Mouse (Mus musculus) testis, adult 2 months (tissue): Measurements from ENCODE around the gene Camk2n1. TPM values are rescaled to one million over a fixed set of nuclear protein-coding genes. Genes with fewer than 3 reads are reported as not detected.

Experiments used
- H3K27ac ChIP-seq: fragments of 200-500 bp; 2 replicates; pipeline ENCODE4 v1.5.1; 2012; ENCODE audit warnings: low read depth, low read length; ENCODE audit not compliant: control insufficient read depth, insufficient read depth
- H3K27me3 ChIP-seq: fragments of 200-500 bp; 2 replicates; pipeline ENCODE4 v1.6.1; 2012; ENCODE audit warnings: mild to moderate bottlenecking, low read length, moderate library complexity; ENCODE audit not compliant: control insufficient read depth, insufficient read depth
- H3K36me3 ChIP-seq: fragments of 200-500 bp; 2 replicates; pipeline ENCODE4 v1.6.1; 2012; ENCODE audit warnings: mild to moderate bottlenecking, low read length; ENCODE audit not compliant: control insufficient read depth, insufficient read depth
- H3K4me1 ChIP-seq: fragments of 200-500 bp; 2 replicates; pipeline ENCODE4 v1.6.1; 2012; ENCODE audit warnings: low read length; ENCODE audit not compliant: control insufficient read depth, insufficient read depth
- H3K4me3 ChIP-seq: fragments of 200-500 bp; 2 replicates; pipeline ENCODE4 v1.5.1; 2012; ENCODE audit warnings: low read depth, mild to moderate bottlenecking, low read length, moderate library complexity, mixed read lengths; ENCODE audit not compliant: control insufficient read depth
- CTCF ChIP-seq: fragments of 200-500 bp; IDR thresholded peaks from 2 replicates; pipeline ENCODE4 v1.5.1; 2012; ENCODE audit warnings: low read depth, mild to moderate bottlenecking, inconsistent platforms, low read length, moderate library complexity; ENCODE audit not compliant: control insufficient read depth, insufficient read depth, insufficient replicate concordance
- POLR2A ChIP-seq: fragments of 200-500 bp; IDR thresholded peaks from 2 replicates; pipeline ENCODE4 v1.6.1; 2012; ENCODE audit warnings: low read depth, mild to moderate bottlenecking, inconsistent platforms, low read length, moderate library complexity; ENCODE audit not compliant: control insufficient read depth
- polyA plus RNA-seq: library from polyadenylated mRNA; depleted of rRNA; stranded (reverse); fragments of >200 nt; gene quantifications from 2 replicates; pipeline ENCODE4 v1.2.3, GENCODE M21; 2012

Camk2n1 gene
- polyA plus RNA-seq, 1 experiment: 34.4 TPM

- H3K27me3 ChIP-seq: no peaks in the 10 kb centered on the region
- H3K36me3 ChIP-seq: no peaks in the 10 kb centered on the region
- H3K4me1 ChIP-seq: peaks cover 26% of the 10 kb centered on the region
- TF ChIP-seq CTCF (no peak), POLR2A (no peak)
- H3K27ac ChIP-seq: no peak overlapping the region
- no peak overlapping the region for H3K4me3 ChIP-seq
Measured at GRCm38 (mm10) chr4:138448872-138449615, 5.1 kb upstream of the Camk2n1 start.

GRCm38 (mm10) chr4:138449636-138450314 lies 4.3 kb upstream of the Camk2n1 start:
- H3K27ac ChIP-seq: no peak overlapping the region
- no peak overlapping the region for H3K4me3 ChIP-seq
- TF ChIP-seq POLR2A (no peak), CTCF (no peak)
- H3K27me3 ChIP-seq: no peaks in the 10 kb centered on the region
- H3K4me1 ChIP-seq: peaks cover 26% of the 10 kb centered on the region
- no peaks in the 10 kb centered on the region for H3K36me3 ChIP-seq

GRCm38 (mm10) chr4:138452306-138453096 lies 1.6 kb upstream of the Camk2n1 start:
- no peak overlapping the region for H3K4me3 ChIP-seq
- TF ChIP-seq POLR2A (no peak), CTCF (no peak)
- H3K27me3 ChIP-seq: no peaks in the 10 kb centered on the region
- no peak overlapping the region for H3K27ac ChIP-seq
- peaks cover 36% of the 10 kb centered on the region for H3K4me1 ChIP-seq
- H3K36me3 ChIP-seq: no peaks in the 10 kb centered on the region

DNA sequence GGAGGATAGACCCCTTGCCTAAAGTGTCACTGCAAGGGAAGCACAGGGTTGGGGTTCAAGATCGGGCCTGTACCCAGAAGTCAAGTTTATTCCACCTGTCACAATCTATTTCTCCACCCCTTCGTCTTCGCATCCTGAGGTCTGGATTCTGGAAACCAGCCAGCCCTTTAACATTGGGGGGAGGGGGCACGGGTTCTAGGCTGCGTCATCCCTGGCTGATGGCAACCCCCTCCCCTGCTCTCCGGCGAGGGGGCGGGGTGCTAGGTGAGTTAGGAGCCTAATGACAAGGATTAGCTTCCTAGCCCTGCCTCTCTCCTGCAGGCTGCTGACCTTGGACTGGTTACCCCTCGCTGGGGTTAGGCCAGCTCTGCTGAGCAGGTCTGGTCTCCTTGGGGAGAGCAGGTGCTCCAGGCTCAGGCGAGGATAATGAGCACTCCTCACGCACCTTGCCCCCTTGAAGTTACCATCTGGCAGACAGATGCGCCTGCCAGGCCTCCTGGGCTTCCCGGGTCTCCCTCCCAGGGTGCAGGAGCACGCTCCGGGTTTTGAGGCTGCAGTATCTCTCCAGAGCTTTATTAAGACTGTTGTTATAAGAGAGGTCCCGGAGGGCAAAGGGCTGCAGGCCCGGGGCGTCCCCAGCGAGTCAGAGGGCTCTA lies 889 bp upstream of the Camk2n1 start:
- Histone ChIP-seq H3K27ac (no peak overlapping the region), H3K36me3 (no peaks in the 10 kb centered on the region), H3K4me1 (peaks cover 33% of the 10 kb centered on the region), H3K4me3 (no peak overlapping the region; the same call in 1 of the 2 replicates), H3K27me3 (no peaks in the 10 kb centered on the region)
- TF ChIP-seq CTCF (no peak), POLR2A (no peak)

GRCm38 (mm10) chr4:138454571-138455140 lies 542 bp downstream of the Camk2n1 start:
- Histone ChIP-seq H3K27me3 (no peaks in the 10 kb centered on the region), H3K4me1 (peaks cover 28% of the 10 kb centered on the region)

DNA sequence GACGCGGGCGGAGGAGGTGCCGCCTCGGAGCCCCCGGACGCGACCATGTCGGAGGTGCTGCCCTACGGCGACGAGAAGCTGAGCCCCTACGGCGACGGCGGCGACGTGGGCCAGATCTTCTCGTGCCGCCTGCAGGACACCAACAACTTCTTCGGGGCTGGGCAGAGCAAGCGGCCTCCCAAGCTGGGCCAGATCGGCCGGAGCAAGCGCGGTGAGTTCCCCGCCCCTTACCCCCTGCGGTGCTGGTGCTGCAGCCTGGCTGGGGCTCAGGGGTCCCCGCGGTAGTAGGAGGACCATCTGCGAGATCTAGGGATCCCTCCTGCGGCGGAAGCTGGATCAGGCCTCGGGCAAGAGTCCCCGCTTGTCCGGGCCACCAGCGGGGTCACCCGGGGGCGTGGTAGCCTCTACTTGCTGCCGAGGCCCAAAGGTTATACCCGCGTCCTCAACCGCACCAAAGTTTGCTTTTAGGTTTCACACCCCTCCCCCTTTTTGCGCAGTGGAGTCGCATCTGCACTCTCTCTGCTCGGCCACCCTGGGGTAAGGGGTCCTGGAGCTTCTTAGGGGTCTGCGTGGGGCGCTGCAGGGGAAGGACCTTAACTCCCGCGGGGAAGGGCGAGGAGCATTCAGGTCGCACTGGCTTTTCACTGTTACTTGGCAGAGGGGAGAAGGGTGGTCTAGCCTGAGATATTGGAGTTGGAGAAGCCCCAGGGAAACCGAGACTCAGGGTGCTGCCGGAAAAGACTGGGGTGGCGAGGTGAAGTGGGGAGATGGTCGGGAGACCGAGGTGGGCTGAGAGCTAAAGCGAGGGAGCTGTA lies 1.2 kb downstream of the Camk2n1 start:
- Histone ChIP-seq H3K27ac (no peak overlapping the region), H3K4me3 (peak overlapping the region; percentile 87), H3K4me1 (peaks cover 28% of the 10 kb centered on the region), H3K36me3 (no peaks in the 10 kb centered on the region), H3K27me3 (no peaks in the 10 kb centered on the region)
- TF ChIP-seq CTCF (no peak), POLR2A (no peak)

More at GRCm38 (mm10) chr4:138454571-138455140, 542 bp downstream of the Camk2n1 start:
- Histone ChIP-seq H3K27ac (no peak overlapping the region), H3K4me3 (peak overlapping the region; percentile 87), H3K36me3 (no peaks in the 10 kb centered on the region)
- no peak for TF ChIP-seq CTCF
- TF ChIP-seq POLR2A: no peak
